Mouse (Mus musculus): ENCODE measurements around the gene Actn4. TPM values are rescaled to one million over a fixed set of nuclear protein-coding genes. Genes with fewer than 3 reads are reported as not detected.
"Not testable (repeated sequence)": the region's sequence is repeated elsewhere in the genome, so short reads cannot be mapped to it uniquely, and the experiment has no call there.

Actn4 gene
- total and polyA plus RNA-seq, 2 experiments from 2014 or later = 120 to 171 TPM

- 37% methylated on average over 7 of the region's 7 CpGs for WGBS
- DNase-seq (ENCODE audit: low spot score) = peak; percentile 73
- H3K4me1 ChIP-seq (ENCODE audit: control insufficient read depth, insufficient read depth) = peaks cover 14% of the 10 kb centered on the region
- no peak overlapping the region for H3K4me2 ChIP-seq (ENCODE audit: low read depth, low read length)
- peak; percentile 57 for ATAC-seq (ENCODE audit: insufficient read depth, low read depth)
- no peaks in the 10 kb centered on the region for H3K9me3 ChIP-seq (replicated peaks; ENCODE audit: control insufficient read depth, low read length)
- H3K27ac ChIP-seq (ENCODE audit: low read depth) = peak overlapping the region; percentile 2; the same call in 1 of the 2 replicates
- H3K36me3 ChIP-seq (replicated peaks; ENCODE audit: control insufficient read depth, insufficient read depth, low read length) = peaks cover 74% of the 10 kb centered on the region
- H3K9ac ChIP-seq (replicated peaks; ENCODE audit: low read depth, low read length) = no peak overlapping the region
- peak; percentile 68 for TF ChIP-seq CTCF (IDR thresholded peaks at IDR 0.05; ENCODE audit: low read depth)
- no peak for TF ChIP-seq EP300 (IDR thresholded peaks at IDR 0.05; ENCODE audit: low read depth)
- H3K4me3 ChIP-seq (ENCODE audit: low read depth, low read length) = no peak overlapping the region
- H3K27me3 ChIP-seq (ENCODE audit: control insufficient read depth, insufficient read depth, low read length) = peaks cover under 1% of the 10 kb centered on the region; the same call in 1 of the 2 replicates
These were observed 68.4 kb downstream of the Actn4 start for GRCm38 (mm10) chr7:28893643-28894265.

GRCm38 (mm10) chr7:28892601-28893000 is 69.5 kb downstream of the Actn4 start:
- no peak for ATAC-seq (ENCODE audit: insufficient read depth, low read depth)
- H3K27ac ChIP-seq (ENCODE audit: low read depth) = no peak overlapping the region

GRCm38 (mm10) chr7:28888701-28889161 is 73.4 kb downstream of the Actn4 start:
- 3% methylated on average over 27 of the region's 27 CpGs for WGBS
- H3K27me3 ChIP-seq (ENCODE audit: control insufficient read depth, insufficient read depth, low read length) = peaks cover 13% of the 10 kb centered on the region

More at GRCm38 (mm10) chr7:28892601-28893000, 69.5 kb downstream of the Actn4 start:
- TF ChIP-seq EP300 (IDR thresholded peaks at IDR 0.05; ENCODE audit: low read depth) (no peak), CTCF (IDR thresholded peaks at IDR 0.05; ENCODE audit: low read depth) (no peak)
- DNase-seq (ENCODE audit: low spot score) = no peak
- H3K9ac ChIP-seq (replicated peaks; ENCODE audit: low read depth, low read length) = no peak overlapping the region
- H3K4me1 ChIP-seq (ENCODE audit: control insufficient read depth, insufficient read depth) = peaks cover 18% of the 10 kb centered on the region
- no peak overlapping the region for H3K4me2 ChIP-seq (ENCODE audit: low read depth, low read length)
- peaks cover 11% of the 10 kb centered on the region for H3K27me3 ChIP-seq (ENCODE audit: control insufficient read depth, insufficient read depth, low read length)
- H3K9me3 ChIP-seq (replicated peaks; ENCODE audit: control insufficient read depth, low read length) = no peaks in the 10 kb centered on the region
- peaks cover 62% of the 10 kb centered on the region for H3K36me3 ChIP-seq (replicated peaks; ENCODE audit: control insufficient read depth, insufficient read depth, low read length)
- WGBS = 94% methylated on average over 17 of the region's 17 CpGs
- H3K4me3 ChIP-seq (ENCODE audit: low read depth, low read length) = no peak overlapping the region

GRCm38 (mm10) chr7:28886486-28886885 is 75.7 kb downstream of the Actn4 start:
- no peak overlapping the region for H3K9ac ChIP-seq (replicated peaks; ENCODE audit: low read depth, low read length)
- H3K4me3 ChIP-seq (ENCODE audit: low read depth, low read length) = no peak overlapping the region
- peaks cover 14% of the 10 kb centered on the region for H3K4me1 ChIP-seq (ENCODE audit: control insufficient read depth, insufficient read depth)
- no peak for DNase-seq (ENCODE audit: low spot score)
- no peaks in the 10 kb centered on the region for H3K9me3 ChIP-seq (replicated peaks; ENCODE audit: control insufficient read depth, low read length)
- peaks cover 3% of the 10 kb centered on the region; the same call in 1 of the 2 replicates for H3K36me3 ChIP-seq (replicated peaks; ENCODE audit: control insufficient read depth, insufficient read depth, low read length)
- no peak for ATAC-seq (ENCODE audit: insufficient read depth, low read depth)
- 27% methylated on average over 14 of the region's 14 CpGs for WGBS
- no peak overlapping the region for H3K27ac ChIP-seq (ENCODE audit: low read depth)
- TF ChIP-seq CTCF (IDR thresholded peaks at IDR 0.05; ENCODE audit: low read depth) = no peak
- TF ChIP-seq EP300 (IDR thresholded peaks at IDR 0.05; ENCODE audit: low read depth) = no peak
- peaks cover 13% of the 10 kb centered on the region for H3K27me3 ChIP-seq (ENCODE audit: control insufficient read depth, insufficient read depth, low read length)
- no peak overlapping the region for H3K4me2 ChIP-seq (ENCODE audit: low read depth, low read length)

More at GRCm38 (mm10) chr7:28888701-28889161, 73.4 kb downstream of the Actn4 start:
- H3K9ac ChIP-seq (replicated peaks; ENCODE audit: low read depth, low read length) = no peak overlapping the region
- peaks cover 14% of the 10 kb centered on the region for H3K4me1 ChIP-seq (ENCODE audit: control insufficient read depth, insufficient read depth)
- H3K4me2 ChIP-seq (ENCODE audit: low read depth, low read length) = peak overlapping the region; percentile 56
- DNase-seq (ENCODE audit: low spot score) (no peak), ATAC-seq (ENCODE audit: insufficient read depth, low read depth) (no peak)
- H3K9me3 ChIP-seq (replicated peaks; ENCODE audit: control insufficient read depth, low read length) = no peaks in the 10 kb centered on the region
- TF ChIP-seq CTCF (IDR thresholded peaks at IDR 0.05; ENCODE audit: low read depth) (no peak), EP300 (IDR thresholded peaks at IDR 0.05; ENCODE audit: low read depth) (no peak)
- peak overlapping the region; percentile 24 for H3K4me3 ChIP-seq (ENCODE audit: low read depth, low read length)
- no peak overlapping the region for H3K27ac ChIP-seq (ENCODE audit: low read depth)
- H3K36me3 ChIP-seq (replicated peaks; ENCODE audit: control insufficient read depth, insufficient read depth, low read length) = peaks cover 24% of the 10 kb centered on the region

GRCm38 (mm10) chr7:28883704-28884103 is 78.4 kb downstream of the Actn4 start:
- not testable (repeated sequence) for H3K27ac ChIP-seq (ENCODE audit: low read depth); DNase-seq (ENCODE audit: low spot score); H3K36me3 ChIP-seq (replicated peaks; ENCODE audit: control insufficient read depth, insufficient read depth, low read length); H3K4me1 ChIP-seq (ENCODE audit: control insufficient read depth, insufficient read depth); H3K9me3 ChIP-seq (replicated peaks; ENCODE audit: control insufficient read depth, low read length); H3K4me2 ChIP-seq (ENCODE audit: low read depth, low read length); H3K9ac ChIP-seq (replicated peaks; ENCODE audit: low read depth, low read length); ATAC-seq (ENCODE audit: insufficient read depth, low read depth); H3K4me3 ChIP-seq (ENCODE audit: low read depth, low read length)
- peaks cover 12% of the 10 kb centered on the region for H3K27me3 ChIP-seq (ENCODE audit: control insufficient read depth, insufficient read depth, low read length)
- WGBS = 83% methylated on average over 4 of the region's 4 CpGs

GRCm38 (mm10) chr7:28883039-28883438 is 79.1 kb downstream of the Actn4 start:
- Histone ChIP-seq H3K4me2 (ENCODE audit: low read depth, low read length) (no peak overlapping the region), H3K4me3 (ENCODE audit: low read depth, low read length) (no peak overlapping the region), H3K9me3 (replicated peaks; ENCODE audit: control insufficient read depth, low read length) (no peaks in the 10 kb centered on the region), H3K27ac (ENCODE audit: low read depth) (no peak overlapping the region), H3K4me1 (ENCODE audit: control insufficient read depth, insufficient read depth) (no peaks in the 10 kb centered on the region), H3K36me3 (replicated peaks; ENCODE audit: control insufficient read depth, insufficient read depth, low read length) (no peaks in the 10 kb centered on the region), H3K27me3 (ENCODE audit: control insufficient read depth, insufficient read depth, low read length) (peaks cover 7% of the 10 kb centered on the region; the same call in 1 of the 2 replicates), H3K9ac (replicated peaks; ENCODE audit: low read depth, low read length) (no peak overlapping the region)
- ATAC-seq (ENCODE audit: insufficient read depth, low read depth) (no peak), DNase-seq (ENCODE audit: low spot score) (no peak)
- WGBS = 73% methylated on average over 11 of the region's 11 CpGs
- TF ChIP-seq CTCF (IDR thresholded peaks at IDR 0.05; ENCODE audit: low read depth) = no peak
- no peak for TF ChIP-seq EP300 (IDR thresholded peaks at IDR 0.05; ENCODE audit: low read depth)

All from heart, postnatal 0 days (tissue).